Mouse (Mus musculus): ENCODE measurements at regions not wholly inside any gene's neighbourhood (a gene's known extent, or its start where the extent isn't known, plus 50 kb on each side); places are given as distances from the start of the nearest gene placed in this dataset.
"Not testable (repeated sequence)": the region's sequence is repeated elsewhere in the genome, so short reads cannot be mapped to it uniquely, and the experiment has no call there.

DNA sequence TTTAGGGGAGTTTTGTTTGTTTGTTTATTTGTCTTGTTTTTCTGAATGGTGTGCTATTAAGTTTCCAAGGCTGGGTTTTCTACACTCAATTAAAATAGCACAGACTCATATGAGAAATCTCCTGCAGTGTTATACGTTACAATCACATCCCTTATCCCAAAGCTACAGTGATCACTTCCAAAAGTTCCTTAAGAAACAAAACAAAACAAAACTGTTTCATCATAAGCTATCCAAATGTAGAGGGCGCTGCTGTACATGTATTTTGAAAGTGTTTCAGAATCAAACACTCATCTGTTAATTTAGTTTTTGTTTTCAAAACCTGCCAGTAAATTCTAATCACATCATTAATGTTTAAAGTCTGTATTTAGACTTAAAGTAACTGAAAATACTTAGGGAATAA is 233.7 kb upstream of the Zic4 start:
- not testable (repeated sequence) for ATAC-seq (replicated peaks); H3K4me2 ChIP-seq (replicated peaks); H3K36me3 ChIP-seq; H3K27ac ChIP-seq (replicated peaks); H3K4me3 ChIP-seq; H3K9me3 ChIP-seq; H3K9ac ChIP-seq (replicated peaks); H3K4me1 ChIP-seq; H3K27me3 ChIP-seq
- WGBS: 46% methylated on average over 2 of the region's 2 CpGs

DNA sequence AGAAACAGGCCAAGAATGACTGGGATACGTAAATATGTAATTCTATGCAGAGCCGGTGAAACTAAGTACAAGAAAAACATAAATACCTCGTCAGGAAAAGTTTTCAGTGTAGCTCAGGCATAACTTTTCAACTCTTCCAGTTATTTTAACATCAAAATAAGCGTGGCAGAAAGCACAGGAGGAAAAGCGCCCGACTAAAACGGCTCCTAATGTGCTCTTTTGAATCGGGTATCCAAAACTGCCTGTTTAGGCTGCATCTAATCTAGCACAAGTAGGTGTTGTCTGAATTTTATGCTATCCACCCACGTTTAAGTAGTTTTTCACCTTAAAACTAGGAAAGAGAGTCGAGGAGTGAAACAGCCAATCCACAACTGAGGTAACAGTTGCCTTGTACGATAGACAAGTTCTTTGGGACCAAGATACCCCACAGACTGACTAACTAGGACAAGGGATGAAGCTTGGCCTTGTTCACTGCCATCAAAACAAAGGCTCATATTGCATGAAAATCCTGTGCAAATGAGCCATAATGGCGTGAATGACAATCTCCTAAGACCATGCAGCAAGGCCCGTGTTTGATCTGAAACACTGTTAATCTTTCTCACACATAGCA is 232.0 kb upstream of the Zic4 start:
- peaks cover 7% of the 10 kb centered on the region; the same call in 1 of the 2 replicates for H3K4me1 ChIP-seq
- ATAC-seq (replicated peaks): no peak
- H3K27ac ChIP-seq (replicated peaks): no peak overlapping the region
- no peaks in the 10 kb centered on the region for H3K36me3 ChIP-seq
- H3K9ac ChIP-seq (replicated peaks): no peak overlapping the region
- 75% methylated on average over 13 of the region's 13 CpGs for whole genome bisulfite sequencing
- H3K4me2 ChIP-seq (replicated peaks): no peak overlapping the region
- H3K27me3 ChIP-seq: no peaks in the 10 kb centered on the region
- no peak overlapping the region for H3K4me3 ChIP-seq
- no peaks in the 10 kb centered on the region for H3K9me3 ChIP-seq

DNA sequence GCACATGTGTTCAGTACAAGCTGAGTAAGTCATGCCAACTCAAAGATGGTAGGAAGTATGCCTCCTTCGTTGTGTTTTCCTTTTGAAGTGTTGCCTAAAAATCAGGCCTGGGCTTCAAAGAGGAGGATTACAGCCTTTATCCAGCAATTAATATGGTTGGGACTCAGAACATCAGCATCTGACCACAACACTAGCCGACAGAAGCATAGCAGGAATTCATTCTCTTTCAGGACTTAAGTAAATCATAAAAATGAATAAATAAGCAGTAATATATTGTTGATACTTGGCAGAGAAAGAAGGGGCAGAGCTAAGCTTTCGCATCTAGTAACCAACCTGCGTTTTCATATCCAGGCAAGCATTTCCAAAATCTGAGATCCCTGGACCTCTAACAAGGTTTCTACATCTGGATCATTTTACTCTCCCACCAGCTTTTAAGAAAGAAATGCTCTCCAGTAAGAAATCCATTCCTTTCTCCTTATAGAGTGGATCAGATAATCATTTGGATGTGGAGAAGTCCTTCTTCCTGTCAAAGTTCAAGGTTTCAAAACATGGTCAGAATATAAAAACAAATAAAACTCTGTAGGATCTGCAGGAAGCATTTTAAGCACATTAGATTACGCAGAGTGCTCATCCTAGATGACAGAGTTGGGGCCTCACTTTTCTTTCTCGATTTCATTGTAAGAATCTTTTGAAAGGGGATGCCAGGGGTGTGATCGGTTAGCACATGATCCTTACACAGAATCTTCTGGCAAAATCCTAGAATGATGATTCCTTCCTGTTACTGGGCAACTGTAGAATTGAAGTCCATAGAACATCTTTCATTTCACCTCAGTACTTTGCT is 230.6 kb upstream of the Zic4 start:
- Histone ChIP-seq H3K4me1 (peaks cover 5% of the 10 kb centered on the region; the same call in 1 of the 2 replicates), H3K9me3 (no peaks in the 10 kb centered on the region), H3K36me3 (no peaks in the 10 kb centered on the region), H3K9ac (replicated peaks) (no peak overlapping the region), H3K27me3 (no peaks in the 10 kb centered on the region), H3K4me3 (no peak overlapping the region), H3K27ac (replicated peaks) (no peak overlapping the region), H3K4me2 (replicated peaks) (no peak overlapping the region)
- WGBS: 65% methylated on average over 7 of the region's 7 CpGs
- no peak for ATAC-seq (replicated peaks)

DNA sequence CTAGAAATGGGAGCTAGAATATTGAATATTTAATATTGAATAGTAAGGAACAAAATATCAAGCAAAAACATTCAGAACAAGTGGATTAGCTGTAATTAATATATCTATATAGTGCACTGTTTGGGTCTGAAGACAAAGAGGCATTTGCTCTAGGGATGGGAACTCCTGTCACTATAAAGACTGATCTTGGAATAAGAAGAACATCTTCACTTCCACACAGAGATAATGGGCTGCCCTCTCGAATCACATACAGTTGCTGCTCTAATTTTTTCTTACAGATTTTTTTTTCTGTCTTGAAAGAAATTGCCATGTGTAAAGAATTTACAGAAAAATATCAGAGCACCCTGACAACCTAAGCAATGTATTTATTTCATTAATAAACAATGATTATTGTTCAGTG is 229.7 kb upstream of the Zic4 start:
- H3K4me3 ChIP-seq: no peak overlapping the region
- H3K36me3 ChIP-seq: no peaks in the 10 kb centered on the region
- H3K9ac ChIP-seq (replicated peaks): no peak overlapping the region
- H3K9me3 ChIP-seq: no peaks in the 10 kb centered on the region
- WGBS: 72% methylated on average over 1 of the region's 1 CpGs
- H3K27ac ChIP-seq (replicated peaks): no peak overlapping the region
- H3K4me1 ChIP-seq: no peaks in the 10 kb centered on the region
- H3K27me3 ChIP-seq: no peaks in the 10 kb centered on the region
- no peak overlapping the region for H3K4me2 ChIP-seq (replicated peaks)
- no peak for ATAC-seq (replicated peaks)

DNA sequence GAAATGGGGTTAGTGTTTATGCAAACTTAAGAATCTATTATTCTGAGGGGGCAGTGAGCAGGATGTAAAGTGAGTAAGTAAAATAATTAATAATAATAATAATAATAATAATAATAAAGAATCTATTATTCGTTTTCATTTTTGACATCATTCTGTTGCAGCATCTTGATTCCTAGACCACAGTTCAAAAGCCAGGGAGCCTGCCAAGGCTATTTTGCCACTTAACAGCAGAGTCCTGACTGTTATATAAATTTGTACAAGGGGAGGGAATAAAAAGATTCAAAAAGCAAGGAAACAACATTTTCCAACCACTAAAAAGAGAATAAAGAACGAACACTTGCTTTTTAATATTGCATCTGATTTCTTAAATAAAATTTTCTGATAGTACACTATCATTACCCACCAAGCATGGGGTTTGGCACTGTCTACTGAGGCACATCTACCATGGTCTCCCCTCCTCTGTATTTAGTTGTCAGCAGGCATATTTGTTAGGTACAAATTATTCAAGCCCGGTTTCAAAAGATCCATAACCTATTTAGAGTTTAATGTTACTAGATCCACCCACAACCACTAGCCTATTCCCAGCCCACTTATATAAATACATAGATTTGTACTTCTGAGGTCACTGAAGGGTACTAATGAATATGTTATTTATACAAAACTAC is 228.8 kb upstream of the Zic4 start:
- no peak overlapping the region for H3K4me3 ChIP-seq
- H3K27ac ChIP-seq (replicated peaks): no peak overlapping the region
- H3K4me2 ChIP-seq (replicated peaks): no peak overlapping the region
- H3K9me3 ChIP-seq: no peaks in the 10 kb centered on the region
- H3K4me1 ChIP-seq: no peaks in the 10 kb centered on the region
- no peak overlapping the region for H3K9ac ChIP-seq (replicated peaks)
- 87% methylated on average over 3 of the region's 3 CpGs for WGBS
- no peaks in the 10 kb centered on the region for H3K27me3 ChIP-seq
- no peak for ATAC-seq (replicated peaks)
- H3K36me3 ChIP-seq: no peaks in the 10 kb centered on the region

DNA sequence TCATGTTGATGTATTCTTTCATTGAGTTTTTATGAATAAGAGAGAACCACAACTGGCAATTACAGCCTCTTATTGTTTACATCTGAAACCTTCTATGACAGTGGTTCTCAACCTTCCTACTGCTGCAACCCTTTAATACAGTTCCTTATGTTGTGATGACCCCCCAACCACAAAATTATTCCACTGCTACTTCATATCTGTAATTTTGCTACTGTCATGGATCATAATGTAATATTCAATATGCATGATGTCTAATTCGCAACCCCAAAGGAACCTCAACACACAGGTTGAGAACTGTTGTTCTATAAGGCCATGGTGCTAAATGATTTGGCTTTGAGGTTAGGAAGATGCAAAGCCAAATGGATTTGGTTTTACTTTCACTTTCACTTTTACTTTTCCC is 227.9 kb upstream of the Zic4 start:
- Histone ChIP-seq H3K36me3 (no peaks in the 10 kb centered on the region), H3K27me3 (no peaks in the 10 kb centered on the region), H3K4me1 (no peaks in the 10 kb centered on the region), H3K9me3 (no peaks in the 10 kb centered on the region), H3K27ac (replicated peaks) (no peak overlapping the region), H3K4me3 (no peak overlapping the region), H3K4me2 (replicated peaks) (no peak overlapping the region), H3K9ac (replicated peaks) (no peak overlapping the region)
- no peak for ATAC-seq (replicated peaks)
- 92% methylated on average over 1 of the region's 1 CpGs for WGBS

DNA sequence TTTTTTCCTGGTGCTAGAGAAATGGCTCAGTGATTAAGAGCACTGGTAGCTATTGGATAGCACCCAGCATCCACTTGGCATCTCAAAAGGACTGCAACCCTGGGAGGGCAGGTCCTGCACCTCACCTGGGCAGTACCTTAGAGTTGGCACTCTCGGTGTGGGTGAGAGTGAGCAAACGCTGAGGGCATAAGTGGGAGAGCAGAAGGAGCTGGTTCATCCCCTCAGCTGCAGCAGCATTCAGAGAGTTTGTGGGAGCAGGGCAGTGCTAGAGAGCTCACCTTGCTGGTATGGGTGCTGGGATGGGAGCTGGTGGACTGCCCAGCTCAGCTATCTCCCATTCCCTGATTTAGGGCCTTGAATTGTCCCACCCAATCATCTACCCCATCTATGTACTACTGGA is 227.1 kb upstream of the Zic4 start:
- 80% methylated on average over 2 of the region's 2 CpGs for WGBS
- Histone ChIP-seq H3K9ac (replicated peaks) (no peak overlapping the region), H3K4me3 (no peak overlapping the region), H3K36me3 (no peaks in the 10 kb centered on the region), H3K9me3 (no peaks in the 10 kb centered on the region), H3K27ac (replicated peaks) (no peak overlapping the region), H3K27me3 (no peaks in the 10 kb centered on the region), H3K4me1 (no peaks in the 10 kb centered on the region), H3K4me2 (replicated peaks) (no peak overlapping the region)
- ATAC-seq (replicated peaks): no peak

DNA sequence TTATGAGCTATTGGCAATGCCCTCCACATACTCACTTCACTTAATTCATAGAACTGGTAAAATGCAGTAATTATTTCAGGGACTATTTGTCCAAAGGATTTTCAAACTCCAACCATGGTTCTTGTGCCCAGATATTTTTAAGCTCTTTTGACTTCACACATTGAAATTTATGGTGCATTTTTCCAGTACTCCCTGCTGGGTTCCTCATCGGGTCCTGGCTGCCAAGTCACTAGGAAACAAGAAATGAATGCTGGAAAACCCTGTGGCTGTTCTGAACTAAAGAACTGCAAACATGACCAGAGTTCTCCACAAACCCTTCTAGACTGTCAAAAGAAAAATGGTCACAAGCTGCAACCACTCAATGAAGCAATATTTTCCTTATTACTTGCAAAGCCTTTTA is 221.6 kb upstream of the Zic4 start:
- Histone ChIP-seq H3K4me2 (replicated peaks) (no peak overlapping the region), H3K4me1 (no peaks in the 10 kb centered on the region), H3K9me3 (no peaks in the 10 kb centered on the region), H3K36me3 (no peaks in the 10 kb centered on the region), H3K9ac (replicated peaks) (no peak overlapping the region), H3K27ac (replicated peaks) (no peak overlapping the region), H3K27me3 (no peaks in the 10 kb centered on the region), H3K4me3 (no peak overlapping the region)
- WGBS: 38% methylated on average over 1 of the region's 1 CpGs
- no peak for ATAC-seq (replicated peaks)

DNA sequence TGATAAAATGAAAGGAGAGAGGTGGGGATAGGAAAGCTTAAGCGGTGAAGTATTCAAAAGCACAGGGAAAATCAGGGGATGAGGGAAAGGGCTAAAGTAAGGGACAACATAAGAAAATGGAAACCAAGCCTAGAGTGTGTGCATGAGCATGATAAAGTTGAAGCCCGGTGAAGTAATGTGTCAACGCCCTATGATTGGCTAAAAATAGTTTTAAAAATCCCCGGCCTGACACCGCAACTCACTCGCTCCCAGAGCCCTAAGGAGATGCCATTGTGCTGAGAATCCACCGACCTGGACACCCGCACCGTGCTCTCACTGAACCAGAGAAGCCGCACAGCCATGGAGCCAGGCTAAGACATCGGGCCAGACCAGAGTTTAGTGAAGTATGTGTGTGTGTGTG is 210.3 kb upstream of the Zic4 start:
- H3K4me1 ChIP-seq: no peaks in the 10 kb centered on the region
- 91% methylated on average over 11 of the region's 11 CpGs for WGBS
- no peak overlapping the region for H3K9ac ChIP-seq (replicated peaks)
- H3K4me2 ChIP-seq (replicated peaks): no peak overlapping the region
- H3K4me3 ChIP-seq: no peak overlapping the region
- no peaks in the 10 kb centered on the region for H3K27me3 ChIP-seq
- ATAC-seq (replicated peaks): no peak
- H3K9me3 ChIP-seq: no peaks in the 10 kb centered on the region
- H3K36me3 ChIP-seq: no peaks in the 10 kb centered on the region
- H3K27ac ChIP-seq (replicated peaks): no peak overlapping the region

DNA sequence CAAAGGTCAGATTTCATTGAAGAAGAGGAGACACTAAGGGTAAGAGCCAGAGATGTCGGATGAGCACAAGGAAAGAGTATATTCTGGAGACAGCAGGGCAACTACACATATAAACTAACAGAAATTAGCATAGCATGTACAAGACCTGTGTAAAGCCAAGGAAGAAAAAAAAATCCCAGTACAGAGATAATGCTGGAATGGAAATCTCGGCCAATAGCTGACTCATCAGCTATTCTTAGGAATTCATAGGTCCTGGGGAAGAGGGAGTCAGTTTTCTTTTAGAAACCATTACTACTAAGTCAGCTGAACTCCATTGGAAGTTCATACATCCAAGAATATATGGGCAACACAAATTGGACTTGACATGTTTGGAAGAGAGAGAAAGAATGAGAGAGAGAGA is 202.9 kb upstream of the Zic4 start:
- 92% methylated on average over 2 of the region's 2 CpGs for WGBS
- Histone ChIP-seq H3K9ac (replicated peaks) (no peak overlapping the region), H3K36me3 (no peaks in the 10 kb centered on the region), H3K27ac (replicated peaks) (no peak overlapping the region), H3K4me2 (replicated peaks) (no peak overlapping the region), H3K4me1 (no peaks in the 10 kb centered on the region), H3K9me3 (no peaks in the 10 kb centered on the region), H3K4me3 (no peak overlapping the region), H3K27me3 (no peaks in the 10 kb centered on the region)
- ATAC-seq (replicated peaks): no peak

DNA sequence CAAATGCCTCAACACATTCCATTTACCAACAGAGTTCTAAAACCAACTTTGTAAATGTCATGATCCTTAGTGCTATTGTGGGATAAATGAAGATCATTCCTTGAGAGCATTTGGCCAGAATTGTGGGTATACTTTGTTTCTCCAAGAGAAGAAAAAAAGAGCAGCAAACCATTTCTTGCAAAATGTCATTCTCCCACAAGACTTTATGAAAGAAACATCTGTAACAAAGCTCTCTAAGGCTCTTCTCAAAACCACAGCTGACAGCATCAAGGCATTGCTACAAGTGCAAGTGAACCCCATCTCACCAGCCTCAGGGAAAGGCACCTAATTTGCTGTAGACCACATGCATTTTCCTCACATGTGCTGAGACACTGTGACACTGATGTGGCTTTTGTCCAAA is 194.3 kb upstream of the Zic4 start:
- H3K4me1 ChIP-seq: no peaks in the 10 kb centered on the region
- H3K36me3 ChIP-seq: no peaks in the 10 kb centered on the region
- H3K9me3 ChIP-seq: no peaks in the 10 kb centered on the region
- H3K27ac ChIP-seq (replicated peaks): no peak overlapping the region
- no peak overlapping the region for H3K4me3 ChIP-seq
- no peak for ATAC-seq (replicated peaks)
- no peaks in the 10 kb centered on the region for H3K27me3 ChIP-seq
- H3K9ac ChIP-seq (replicated peaks): no peak overlapping the region
- no peak overlapping the region for H3K4me2 ChIP-seq (replicated peaks)

DNA sequence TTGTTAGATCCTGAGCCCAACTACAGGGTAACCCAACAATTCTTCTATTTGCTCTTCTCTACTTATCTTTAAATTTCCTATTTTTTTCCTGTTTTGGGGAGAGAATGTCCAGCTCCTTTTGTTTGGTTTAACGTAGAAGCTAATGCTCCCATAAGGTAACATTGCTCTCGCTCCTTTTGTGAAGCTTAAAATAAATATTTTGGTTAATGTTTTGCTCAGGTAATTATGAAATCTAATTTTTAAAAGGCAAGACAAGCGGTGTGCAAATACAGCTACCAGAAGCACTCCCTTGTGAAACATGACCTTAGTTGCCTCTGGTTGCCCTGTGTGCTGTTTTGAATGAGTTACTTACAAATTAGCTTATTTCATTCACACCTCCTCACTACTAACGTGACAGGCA is 169.0 kb upstream of the Zic4 start:
- Histone ChIP-seq H3K4me2 (replicated peaks) (no peak overlapping the region), H3K27me3 (no peaks in the 10 kb centered on the region), H3K9me3 (no peaks in the 10 kb centered on the region), H3K4me1 (no peaks in the 10 kb centered on the region), H3K27ac (replicated peaks) (no peak overlapping the region), H3K9ac (replicated peaks) (no peak overlapping the region), H3K36me3 (no peaks in the 10 kb centered on the region), H3K4me3 (no peak overlapping the region)
- 80% methylated on average over 4 of the region's 4 CpGs for WGBS
- no peak for ATAC-seq (replicated peaks)

Measured in forebrain, embryonic 15.5 days (tissue).